Mouse (Mus musculus): ENCODE results near the gene Tirap.
A peak's percentile ranks its signal among the peaks of the same experiment; 100 is the strongest.
"Not testable (repeated sequence)": the region's sequence is repeated elsewhere in the genome, so short reads cannot be mapped to it uniquely, and the experiment has no call there.

Tirap gene

DNA sequence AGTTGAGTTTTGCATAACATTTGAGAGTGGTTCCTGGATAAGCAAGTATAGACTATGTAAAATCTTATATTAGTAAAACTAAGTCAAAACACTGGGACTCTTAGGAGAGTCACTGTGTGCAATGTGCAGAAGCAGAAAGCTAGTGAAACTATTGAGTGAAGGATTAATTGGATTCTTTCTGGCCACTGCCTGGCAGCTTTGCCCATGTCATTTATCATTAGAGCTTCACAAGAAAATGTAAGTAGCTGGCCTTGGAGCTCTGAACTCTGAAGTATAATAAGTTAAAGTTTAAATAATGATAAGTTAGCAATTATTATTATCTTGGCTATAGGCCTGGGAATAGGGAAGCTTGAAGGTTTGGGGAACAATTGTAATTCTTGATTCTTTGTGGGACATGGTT is 51.3 kb downstream of the Tirap start:
- not testable (repeated sequence) for ATAC-seq (ENCODE audit: low TSS enrichment)

DNA sequence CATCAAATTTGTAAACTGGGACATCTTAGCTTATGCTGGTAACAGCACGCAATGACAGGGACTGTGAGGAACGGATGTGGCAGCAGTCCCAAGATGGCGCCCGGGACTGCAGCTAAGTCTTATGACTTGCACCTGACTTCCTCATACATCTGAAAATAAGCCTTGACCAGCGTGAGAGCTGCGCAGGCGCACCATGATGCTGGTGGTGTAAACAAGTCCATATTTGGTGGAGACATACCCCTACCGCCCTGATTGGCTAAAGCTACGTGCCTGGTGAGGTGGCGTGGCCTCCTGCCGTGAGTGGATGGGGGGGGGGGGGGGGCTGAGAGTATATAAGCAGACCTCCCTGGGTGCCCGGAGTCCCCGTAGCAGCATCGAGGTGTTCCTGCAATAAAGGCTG is 52.8 kb downstream of the Tirap start:
- ATAC-seq (ENCODE audit: low TSS enrichment) = not testable (repeated sequence)

GRCm38 (mm10) chr9:35145829-35146228 is 54.3 kb downstream of the Tirap start:
- ATAC-seq (ENCODE audit: low TSS enrichment) = no peak

GRCm38 (mm10) chr9:35145118-35145517 is 55.0 kb downstream of the Tirap start:
- no peak for ATAC-seq (ENCODE audit: low TSS enrichment)

GRCm38 (mm10) chr9:35142221-35142620 is 57.9 kb downstream of the Tirap start:
- ATAC-seq (ENCODE audit: low TSS enrichment) = no peak

- no peak for ATAC-seq (ENCODE audit: low TSS enrichment)
These were observed 60.8 kb downstream of the Tirap start for GRCm38 (mm10) chr9:35139231-35139744.

- ATAC-seq (ENCODE audit: low TSS enrichment) = no peak
These were observed 62.1 kb downstream of the Tirap start for GRCm38 (mm10) chr9:35138029-35138428.

DNA sequence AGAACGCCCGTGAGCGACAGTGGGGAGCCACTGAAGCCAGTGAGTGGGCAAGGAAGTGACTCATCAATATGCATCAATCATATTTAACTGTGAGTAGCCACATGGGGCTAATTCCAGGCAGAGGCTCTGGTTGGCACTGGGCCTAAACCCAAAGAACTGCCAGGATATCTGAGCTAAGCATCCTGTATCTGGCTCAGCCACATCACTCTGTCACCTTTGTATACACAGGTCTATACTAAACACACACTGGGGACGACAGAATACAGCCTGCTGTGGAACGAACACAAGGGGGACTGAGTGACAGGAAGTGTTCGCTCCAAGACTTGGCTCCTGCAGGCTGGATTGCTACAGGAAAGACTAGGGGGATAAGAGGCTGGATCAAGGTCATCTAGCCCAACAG is 64.5 kb downstream of the Tirap start:
- ATAC-seq (ENCODE audit: low TSS enrichment) = 0 out of 2 replicates have a peak, but pooled peaks have one; percentile 12
